Mouse (Mus musculus): Measurements from ENCODE around the gene Hsd17b1.
A peak's percentile ranks its signal among the peaks of the same experiment; 100 is the strongest.

Gene Hsd17b1

GRCm38 (mm10) chr11:101078121-101078520 lies at the start of gene Hsd17b1:
Gene Hsd17b1 (plus strand): TSS chr11:101078411.
- DNase-seq (ENCODE audit: low read depth), result no peak

- no peak for DNase-seq (ENCODE audit: low read depth)
Observed at GRCm38 (mm10) chr11:101029320-101029719, 48.9 kb upstream of the Hsd17b1 start.

GRCm38 (mm10) chr11:101030136-101030807 lies 47.9 kb upstream of the Hsd17b1 start:
- DNase-seq (ENCODE audit: low read depth), result peak; percentile 65

GRCm38 (mm10) chr11:101030808-101031156 lies 47.4 kb upstream of the Hsd17b1 start:
- no peak for DNase-seq (ENCODE audit: low read depth)

- no peak for DNase-seq (ENCODE audit: low read depth)
Observed at GRCm38 (mm10) chr11:101031470-101031869, 46.7 kb upstream of the Hsd17b1 start.

- DNase-seq (ENCODE audit: low read depth), result no peak
Observed at GRCm38 (mm10) chr11:101033856-101034500, 44.2 kb upstream of the Hsd17b1 start.

- no peak for DNase-seq (ENCODE audit: low read depth)
Observed at GRCm38 (mm10) chr11:101034614-101035327, 43.4 kb upstream of the Hsd17b1 start.

- no peak for DNase-seq (ENCODE audit: low read depth)
Observed at GRCm38 (mm10) chr11:101035328-101035695, 42.9 kb upstream of the Hsd17b1 start.

GRCm38 (mm10) chr11:101037795-101038194 lies 40.4 kb upstream of the Hsd17b1 start:
- no peak for DNase-seq (ENCODE audit: low read depth)

GRCm38 (mm10) chr11:101045826-101046225 lies 32.4 kb upstream of the Hsd17b1 start:
- no peak for DNase-seq (ENCODE audit: low read depth)

- no peak for DNase-seq (ENCODE audit: low read depth)
Observed at GRCm38 (mm10) chr11:101046440-101046839, 31.8 kb upstream of the Hsd17b1 start.

- DNase-seq (ENCODE audit: low read depth), result no peak
Observed at GRCm38 (mm10) chr11:101047502-101047901, 30.7 kb upstream of the Hsd17b1 start.

GRCm38 (mm10) chr11:101050359-101050758 lies 27.9 kb upstream of the Hsd17b1 start:
- DNase-seq (ENCODE audit: low read depth), result no peak

GRCm38 (mm10) chr11:101051051-101051493 lies 27.1 kb upstream of the Hsd17b1 start:
- DNase-seq (ENCODE audit: low read depth), result no peak

GRCm38 (mm10) chr11:101051617-101052016 lies 26.6 kb upstream of the Hsd17b1 start:
- no peak for DNase-seq (ENCODE audit: low read depth)

GRCm38 (mm10) chr11:101052751-101053473 lies 25.3 kb upstream of the Hsd17b1 start:
- DNase-seq (ENCODE audit: low read depth), result no peak

- DNase-seq (ENCODE audit: low read depth), result peak; percentile 39
Observed at GRCm38 (mm10) chr11:101053974-101054373, 24.2 kb upstream of the Hsd17b1 start.

GRCm38 (mm10) chr11:101055418-101055817 lies 22.8 kb upstream of the Hsd17b1 start:
- DNase-seq (ENCODE audit: low read depth), result no peak

GRCm38 (mm10) chr11:101056885-101057284 lies 21.3 kb upstream of the Hsd17b1 start:
- DNase-seq (ENCODE audit: low read depth), result peak; percentile 79

GRCm38 (mm10) chr11:101057860-101058259 lies 20.4 kb upstream of the Hsd17b1 start:
- DNase-seq (ENCODE audit: low read depth), result peak; percentile 93

- DNase-seq (ENCODE audit: low read depth), result no peak
Observed at GRCm38 (mm10) chr11:101058726-101059125, 19.5 kb upstream of the Hsd17b1 start.

GRCm38 (mm10) chr11:101059473-101059872 lies 18.7 kb upstream of the Hsd17b1 start:
- DNase-seq (ENCODE audit: low read depth), result no peak

Data from NIH3T3 (cell line).